Mouse (Mus musculus) neural tube, embryonic 13.5 days (tissue): ENCODE data around the gene Dclk1. TPM values are rescaled to one million over a fixed set of nuclear protein-coding genes. Genes with fewer than 3 reads are reported as not detected.

Source experiments
- ATAC-seq: fragments of 200-750 bp; cut with Nextera tagmentation; 2 replicates; pipeline ENCODE4 v1.8.0; 2017; ENCODE audit warnings: low read depth, mild to moderate bottlenecking, moderate TSS enrichment, moderate library complexity
- H3K27ac ChIP-seq: fragments of 300-500 bp; sonication (generic); replicated peaks from 2 replicates; pipeline ENCODE4 v1.5.1; 2015; ENCODE audit warnings: moderate library complexity, mild to moderate bottlenecking, inconsistent platforms
- H3K27me3 ChIP-seq: fragments of 300-500 bp; sonication (generic); 2 replicates; pipeline ENCODE4 v1.6.1; 2015; ENCODE audit warnings: mild to moderate bottlenecking, inconsistent platforms
- H3K36me3 ChIP-seq: fragments of 300-500 bp; sonication (generic); 2 replicates; pipeline ENCODE4 v1.6.1; 2015; ENCODE audit warnings: mild to moderate bottlenecking, inconsistent platforms
- H3K4me1 ChIP-seq: fragments of 300-500 bp; sonication (generic); replicated peaks from 2 replicates; pipeline ENCODE4 v1.6.1; 2015; ENCODE audit warnings: inconsistent platforms
- H3K4me2 ChIP-seq: fragments of 300-500 bp; sonication (generic); 2 replicates; pipeline ENCODE4 v1.6.1; 2015; ENCODE audit warnings: inconsistent platforms, mild to moderate bottlenecking, moderate library complexity
- H3K4me3 ChIP-seq: fragments of 300-500 bp; sonication (generic); 2 replicates; pipeline ENCODE4 v1.5.1; 2015; ENCODE audit warnings: mild to moderate bottlenecking, inconsistent platforms
- H3K9ac ChIP-seq: fragments of 300-500 bp; sonication (generic); 2 replicates; pipeline ENCODE4 v1.6.1; 2015; ENCODE audit warnings: moderate library complexity, mild to moderate bottlenecking, inconsistent platforms
- H3K9me3 ChIP-seq: fragments of 300-500 bp; sonication (generic); 2 replicates; pipeline ENCODE4 v1.6.1; 2016; ENCODE audit warnings: inconsistent platforms
- WGBS: fragments of 180-500 bp; shearing (Covaris S2); methylation state at CpG from one replicate; pipeline ENCODE4 v1.1.7; 2015; 5-methylcytosine and 5-hydroxymethylcytosine counted together
- polyA plus RNA-seq: library from polyadenylated mRNA; unstranded; fragments of >200 nt; fragmentation: Nextera tagmentation; extraction: Ambion mirVana; gene quantifications from 2 replicates; pipeline ENCODE4 v1.2.1, GENCODE M21; 2015

The Dclk1 gene
- polyA plus RNA-seq, 1 experiment from 2014 or later = 190 TPM

GRCm38 (mm10) chr3:55442012-55442645 lies 200.0 kb downstream of the Dclk1 start:
- H3K9ac ChIP-seq = no peak overlapping the region
- 77% methylated on average over 11 of the region's 11 CpGs for WGBS
- H3K36me3 ChIP-seq = 0 out of 2 replicates have a peak, but pooled peaks cover 8% of the 10 kb centered on the region
- no peak overlapping the region for H3K4me3 ChIP-seq
- no peak for ATAC-seq
- H3K27me3 ChIP-seq = no peaks in the 10 kb centered on the region
- 0 out of 2 replicates have a peak overlapping the region, but pooled peaks have one; percentile 28 for H3K27ac ChIP-seq
- H3K4me1 ChIP-seq = peaks cover 14% of the 10 kb centered on the region; the same call in 1 of the 2 replicates
- no peak overlapping the region for H3K4me2 ChIP-seq
- no peaks in the 10 kb centered on the region for H3K9me3 ChIP-seq

GRCm38 (mm10) chr3:55443271-55443670 lies 201.1 kb downstream of the Dclk1 start:
- Histone ChIP-seq H3K4me2 (no peak overlapping the region), H3K27ac (no peak overlapping the region), H3K9ac (no peak overlapping the region), H3K4me1 (peaks cover 14% of the 10 kb centered on the region), H3K9me3 (no peaks in the 10 kb centered on the region), H3K27me3 (no peaks in the 10 kb centered on the region), H3K4me3 (no peak overlapping the region), H3K36me3 (0 out of 2 replicates have a peak, but pooled peaks cover 8% of the 10 kb centered on the region)
- WGBS = 89% methylated on average over 8 of the region's 8 CpGs
- no peak for ATAC-seq

- no peaks in the 10 kb centered on the region for H3K9me3 ChIP-seq
- no peaks in the 10 kb centered on the region for H3K27me3 ChIP-seq
- WGBS = 87% methylated on average over 2 of the region's 2 CpGs
- no peak overlapping the region for H3K9ac ChIP-seq
- ATAC-seq = no peak
- H3K4me2 ChIP-seq = no peak overlapping the region
- 0 out of 2 replicates have a peak, but pooled peaks cover 8% of the 10 kb centered on the region for H3K36me3 ChIP-seq
- no peak overlapping the region for H3K4me3 ChIP-seq
- H3K4me1 ChIP-seq = peaks cover 14% of the 10 kb centered on the region
- no peak overlapping the region for H3K27ac ChIP-seq
Observed at GRCm38 (mm10) chr3:55443725-55444124, 201.6 kb downstream of the Dclk1 start.

GRCm38 (mm10) chr3:55446681-55447080 lies 204.5 kb downstream of the Dclk1 start:
- Histone ChIP-seq H3K4me2 (no peak overlapping the region), H3K4me3 (no peak overlapping the region), H3K36me3 (peaks cover 16% of the 10 kb centered on the region), H3K9ac (no peak overlapping the region), H3K27me3 (no peaks in the 10 kb centered on the region), H3K27ac (no peak overlapping the region), H3K4me1 (peaks cover 8% of the 10 kb centered on the region), H3K9me3 (no peaks in the 10 kb centered on the region)
- ATAC-seq = no peak
- WGBS = 88% methylated on average over 7 of the region's 7 CpGs

GRCm38 (mm10) chr3:55447486-55448460 lies 205.6 kb downstream of the Dclk1 start:
- Histone ChIP-seq H3K4me3 (no peak overlapping the region), H3K4me1 (no peaks in the 10 kb centered on the region; the same call in 1 of the 2 replicates), H3K36me3 (peaks cover 25% of the 10 kb centered on the region), H3K4me2 (no peak overlapping the region), H3K27me3 (no peaks in the 10 kb centered on the region), H3K9ac (no peak overlapping the region), H3K27ac (no peak overlapping the region; the same call in 1 of the 2 replicates), H3K9me3 (no peaks in the 10 kb centered on the region)
- 76% methylated on average over 5 of the region's 5 CpGs for WGBS
- no peak for ATAC-seq

- H3K36me3 ChIP-seq = peaks cover 19% of the 10 kb centered on the region
- no peaks in the 10 kb centered on the region; the same call in 1 of the 2 replicates for H3K4me1 ChIP-seq
- no peaks in the 10 kb centered on the region for H3K9me3 ChIP-seq
- no peak overlapping the region for H3K9ac ChIP-seq
- H3K4me2 ChIP-seq = no peak overlapping the region
- H3K27ac ChIP-seq = no peak overlapping the region
- 91% methylated on average over 2 of the region's 2 CpGs for WGBS
- H3K27me3 ChIP-seq = no peaks in the 10 kb centered on the region
- no peak overlapping the region for H3K4me3 ChIP-seq
- no peak for ATAC-seq
Observed at GRCm38 (mm10) chr3:55449148-55449547, 207.0 kb downstream of the Dclk1 start.

- Histone ChIP-seq H3K9me3 (no peaks in the 10 kb centered on the region), H3K27ac (no peak overlapping the region), H3K4me2 (no peak overlapping the region), H3K4me3 (no peak overlapping the region), H3K36me3 (peaks cover 19% of the 10 kb centered on the region), H3K27me3 (no peaks in the 10 kb centered on the region), H3K4me1 (no peaks in the 10 kb centered on the region; the same call in none of the 2 replicates), H3K9ac (no peak overlapping the region)
- ATAC-seq = no peak
- WGBS = 96% methylated on average over 14 of the region's 14 CpGs
Observed at GRCm38 (mm10) chr3:55451035-55451434, 208.9 kb downstream of the Dclk1 start.

- WGBS = 84% methylated on average over 3 of the region's 3 CpGs
- no peak overlapping the region for H3K4me3 ChIP-seq
- ATAC-seq = no peak
- no peaks in the 10 kb centered on the region; the same call in none of the 2 replicates for H3K4me1 ChIP-seq
- H3K4me2 ChIP-seq = no peak overlapping the region
- peaks cover 25% of the 10 kb centered on the region for H3K36me3 ChIP-seq
- H3K9ac ChIP-seq = no peak overlapping the region
- H3K27me3 ChIP-seq = no peaks in the 10 kb centered on the region
- H3K27ac ChIP-seq = no peak overlapping the region
- no peaks in the 10 kb centered on the region for H3K9me3 ChIP-seq
Observed at GRCm38 (mm10) chr3:55451877-55452276, 209.7 kb downstream of the Dclk1 start.

GRCm38 (mm10) chr3:55452464-55452863 lies 210.3 kb downstream of the Dclk1 start:
- Histone ChIP-seq H3K4me3 (no peak overlapping the region), H3K27me3 (no peaks in the 10 kb centered on the region), H3K27ac (no peak overlapping the region), H3K36me3 (peaks cover 26% of the 10 kb centered on the region), H3K4me1 (no peaks in the 10 kb centered on the region; the same call in none of the 2 replicates), H3K9ac (no peak overlapping the region), H3K4me2 (no peak overlapping the region), H3K9me3 (no peaks in the 10 kb centered on the region)
- ATAC-seq = no peak
- 98% methylated on average over 2 of the region's 2 CpGs for WGBS

GRCm38 (mm10) chr3:55461092-55461491 lies 218.9 kb downstream of the Dclk1 start:
- peak; percentile 54; the same call in 1 of the 2 replicates for ATAC-seq

GRCm38 (mm10) chr3:55461685-55462655 lies 219.8 kb downstream of the Dclk1 start:
- ATAC-seq = peak; percentile 90
- Histone ChIP-seq H3K9ac (peak overlapping the region; percentile 41), H3K4me2 (peak overlapping the region; percentile 53), H3K27ac (peak overlapping the region; percentile 81), H3K27me3 (no peaks in the 10 kb centered on the region), H3K4me3 (peak overlapping the region; percentile 28), H3K4me1 (peaks cover 35% of the 10 kb centered on the region), H3K36me3 (peaks cover under 1% of the 10 kb centered on the region; the same call in 1 of the 2 replicates), H3K9me3 (no peaks in the 10 kb centered on the region)
- 2% methylated on average over 17 of the region's 17 CpGs for WGBS

More at GRCm38 (mm10) chr3:55461092-55461491, 218.9 kb downstream of the Dclk1 start:
- Histone ChIP-seq H3K9ac (peak overlapping the region; percentile 41; the same call in 1 of the 2 replicates), H3K27me3 (no peaks in the 10 kb centered on the region), H3K4me3 (0 out of 2 replicates have a peak overlapping the region, but pooled peaks have one; percentile 28), H3K9me3 (no peaks in the 10 kb centered on the region), H3K27ac (peak overlapping the region; percentile 81; the same call in 1 of the 2 replicates), H3K4me2 (peak overlapping the region; percentile 53), H3K36me3 (peaks cover 7% of the 10 kb centered on the region; the same call in 1 of the 2 replicates), H3K4me1 (peaks cover 34% of the 10 kb centered on the region)
- WGBS = 52% methylated on average over 3 of the region's 3 CpGs
